Mouse (Mus musculus) gastrocnemius, postnatal 36 days (tissue): Measurements from ENCODE around the gene AC124502.3. TPM values are rescaled to one million over a fixed set of nuclear protein-coding genes. Genes with fewer than 3 reads are reported as not detected.

Source experiments
- DNase-seq, 2 experiments: peaks; one replicate each; pipeline ENCODE4 v3.0.0; 2022
- intact Hi-C: fragments of 180-260 bp; cut with DNase I; formaldehyde crosslinking; loops from one replicate; pipeline ENCODE4 v1.15.1; 2025
- total RNA-seq, 2 experiments: library from RNA; stranded (reverse); gene quantifications; 2 replicates each; pipeline ENCODE4 v1.2.3; 2021

Gene AC124502.3
- total RNA-seq, 2 experiments from 2014 or later: 0.87 to 0.96 TPM

GRCm38 (mm10) chr19:5023621-5024479 lies 14.8 kb upstream of the AC124502.3 start, which contains the start of gene Slc29a2:
Gene Slc29a2 (plus strand): TSS chr19:5023860.
- DNase-seq: peak; percentile 84 to 91
- intact Hi-C loops: no loop called here

GRCm38 (mm10) chr19:5026111-5026510 lies 12.6 kb upstream of the AC124502.3 start:
- intact Hi-C loops: no loop called here
- DNase-seq: no peak

- intact Hi-C loops: no loop called here
These were observed 6.0 kb upstream of the AC124502.3 start for GRCm38 (mm10) chr19:5032686-5033085.

GRCm38 (mm10) chr19:5036577-5036976 lies 2.1 kb upstream of the AC124502.3 start:
- intact Hi-C loops: no loop called here
- DNase-seq: no peak

More at GRCm38 (mm10) chr19:5032686-5033085, 6.0 kb upstream of the AC124502.3 start:
- DNase-seq: no peak

GRCm38 (mm10) chr19:5037678-5038571 lies 766 bp upstream of the AC124502.3 start:
- peak; percentile 74 to 76 for DNase-seq
- intact Hi-C loops: no loop called here

GRCm38 (mm10) chr19:5039301-5040114 lies 817 bp downstream of the AC124502.3 start:
- intact Hi-C loops: no loop called here

GRCm38 (mm10) chr19:5040862-5041523 lies 2.3 kb downstream of the AC124502.3 start, which contains the start of gene Brms1:
Gene Brms1 (plus strand): TSS chr19:5041354.
- intact Hi-C loops: no loop called here
- DNase-seq: peak; percentile 85 to 86

More at GRCm38 (mm10) chr19:5039301-5040114, 817 bp downstream of the AC124502.3 start:
- peak in 1 of 2 experiments; percentile 20 for DNase-seq

GRCm38 (mm10) chr19:5041588-5041987 lies 2.9 kb downstream of the AC124502.3 start:
- no peak for DNase-seq
- intact Hi-C loops: no loop called here

- no peak for DNase-seq
- intact Hi-C loops: no loop called here
These were observed 6.8 kb downstream of the AC124502.3 start for GRCm38 (mm10) chr19:5045531-5045930.

GRCm38 (mm10) chr19:5048138-5049056 lies 9.7 kb downstream of the AC124502.3 start:
- intact Hi-C loops: no loop called here
- DNase-seq: no peak

- intact Hi-C loops: no loop called here
- DNase-seq: no peak
These were observed 10.6 kb downstream of the AC124502.3 start for GRCm38 (mm10) chr19:5049325-5049724.

- intact Hi-C loops: no loop called here
- peak in 1 of 2 experiments; percentile 43 for DNase-seq
These were observed 11.6 kb downstream of the AC124502.3 start, which contains the start of gene Rin1 for GRCm38 (mm10) chr19:5050047-5050905. Gene Rin1 (plus strand): TSS chr19:5050481.

GRCm38 (mm10) chr19:5051031-5051430 lies 12.3 kb downstream of the AC124502.3 start:
- intact Hi-C loops: no loop called here
- DNase-seq: no peak

- DNase-seq: no peak
- intact Hi-C loops: no loop called here
These were observed 12.8 kb downstream of the AC124502.3 start for GRCm38 (mm10) chr19:5051515-5051914.

- DNase-seq: no peak
- intact Hi-C loops: no loop called here
These were observed 13.6 kb downstream of the AC124502.3 start for GRCm38 (mm10) chr19:5052166-5052822.

- no peak for DNase-seq
- intact Hi-C loops: no loop called here
These were observed 14.2 kb downstream of the AC124502.3 start for GRCm38 (mm10) chr19:5052853-5053252.

GRCm38 (mm10) chr19:5053909-5054308 lies 15.2 kb downstream of the AC124502.3 start:
- intact Hi-C loops: no loop called here
- DNase-seq: no peak
